Mouse (Mus musculus): ENCODE data around the gene Ap1m1. TPM values are rescaled to one million over a fixed set of nuclear protein-coding genes. Genes with fewer than 3 reads are reported as not detected.

Ap1m1 gene
- total and polyA plus RNA-seq, 2 experiments = 7.9 to 38.9 TPM

DNA sequence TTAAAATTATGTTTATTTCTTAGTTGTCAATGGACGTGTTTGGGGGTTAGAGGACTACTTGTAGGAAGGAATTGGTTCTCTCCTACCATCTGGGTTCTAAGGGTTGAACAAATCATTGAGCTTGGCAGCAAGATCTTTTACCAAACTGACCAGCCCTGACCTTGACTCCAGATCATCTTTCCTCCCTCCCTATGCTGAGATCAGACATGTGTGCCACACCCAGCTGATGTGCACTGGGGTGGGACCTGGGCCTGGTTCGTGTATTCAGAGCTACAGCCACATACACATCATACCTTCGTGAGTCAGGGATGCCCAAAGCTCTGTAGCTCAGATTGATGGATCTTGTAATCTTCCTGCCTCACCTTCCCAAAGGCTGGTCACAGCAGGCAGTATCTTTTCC lies 31.9 kb downstream of the Ap1m1 start:
- Histone ChIP-seq H3K27ac (replicated peaks; ENCODE audit: insufficient read depth, low read depth, low read length) (no peak overlapping the region), H3K79me2 (ENCODE audit: control insufficient read depth, insufficient read depth, low read length) (no peaks in the 10 kb centered on the region), H3K4me3 (ENCODE audit: insufficient read depth, low read depth, low read length) (no peak overlapping the region), H3K9ac (ENCODE audit: low read depth, low read length) (no peak overlapping the region), H3K27me3 (ENCODE audit: control insufficient read depth, insufficient read depth, low read length) (no peaks in the 10 kb centered on the region), H3K4me1 (ENCODE audit: control insufficient read depth, insufficient read depth, low read length) (no peaks in the 10 kb centered on the region; the same call in 1 of the 2 replicates), H3K36me3 (ENCODE audit: control insufficient read depth, insufficient read depth, low read length) (no peaks in the 10 kb centered on the region)
- WGBS = 79% methylated on average over 3 of the region's 3 CpGs
- TF ChIP-seq CTCF (IDR thresholded peaks at IDR 0.05; ENCODE audit: low read depth, low read length) (no peak), POLR2A (IDR thresholded peaks at IDR 0.05; ENCODE audit: extremely low read depth, insufficient read depth, low read length) (no peak)
- DNase-seq (ENCODE audit: extremely low read depth, low read depth, low spot score) = no peak

DNA sequence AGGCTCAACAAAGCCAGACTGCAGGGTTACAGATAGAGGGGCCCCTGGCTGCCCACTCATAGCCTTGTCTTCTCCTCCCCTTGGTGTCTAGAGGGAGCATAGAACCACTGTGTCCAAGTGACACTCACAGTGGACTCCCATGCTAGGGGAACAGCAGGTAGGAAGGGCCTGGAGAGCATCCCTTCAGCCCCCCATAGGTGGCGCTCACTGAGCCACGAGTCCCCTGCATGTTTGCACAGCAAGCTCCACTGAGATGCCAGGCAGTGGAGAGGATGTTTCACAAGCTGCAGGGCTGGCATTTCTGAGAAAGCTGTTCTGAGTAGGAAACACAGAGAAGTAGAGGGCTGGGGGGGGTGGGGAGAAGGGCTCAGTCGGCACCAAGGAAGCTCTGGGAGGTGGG lies 32.5 kb downstream of the Ap1m1 start:
- Histone ChIP-seq H3K27ac (replicated peaks; ENCODE audit: insufficient read depth, low read depth, low read length) (no peak overlapping the region), H3K4me1 (ENCODE audit: control insufficient read depth, insufficient read depth, low read length) (no peaks in the 10 kb centered on the region; the same call in 1 of the 2 replicates), H3K79me2 (ENCODE audit: control insufficient read depth, insufficient read depth, low read length) (no peaks in the 10 kb centered on the region), H3K9ac (ENCODE audit: low read depth, low read length) (no peak overlapping the region), H3K36me3 (ENCODE audit: control insufficient read depth, insufficient read depth, low read length) (no peaks in the 10 kb centered on the region), H3K27me3 (ENCODE audit: control insufficient read depth, insufficient read depth, low read length) (no peaks in the 10 kb centered on the region), H3K4me3 (ENCODE audit: insufficient read depth, low read depth, low read length) (no peak overlapping the region)
- DNase-seq (ENCODE audit: extremely low read depth, low read depth, low spot score) = peak; percentile 25
- WGBS = 38% methylated on average over 3 of the region's 3 CpGs
- no peak for TF ChIP-seq POLR2A (IDR thresholded peaks at IDR 0.05; ENCODE audit: extremely low read depth, insufficient read depth, low read length)
- peak; percentile 81 for TF ChIP-seq CTCF (IDR thresholded peaks at IDR 0.05; ENCODE audit: low read depth, low read length)

DNA sequence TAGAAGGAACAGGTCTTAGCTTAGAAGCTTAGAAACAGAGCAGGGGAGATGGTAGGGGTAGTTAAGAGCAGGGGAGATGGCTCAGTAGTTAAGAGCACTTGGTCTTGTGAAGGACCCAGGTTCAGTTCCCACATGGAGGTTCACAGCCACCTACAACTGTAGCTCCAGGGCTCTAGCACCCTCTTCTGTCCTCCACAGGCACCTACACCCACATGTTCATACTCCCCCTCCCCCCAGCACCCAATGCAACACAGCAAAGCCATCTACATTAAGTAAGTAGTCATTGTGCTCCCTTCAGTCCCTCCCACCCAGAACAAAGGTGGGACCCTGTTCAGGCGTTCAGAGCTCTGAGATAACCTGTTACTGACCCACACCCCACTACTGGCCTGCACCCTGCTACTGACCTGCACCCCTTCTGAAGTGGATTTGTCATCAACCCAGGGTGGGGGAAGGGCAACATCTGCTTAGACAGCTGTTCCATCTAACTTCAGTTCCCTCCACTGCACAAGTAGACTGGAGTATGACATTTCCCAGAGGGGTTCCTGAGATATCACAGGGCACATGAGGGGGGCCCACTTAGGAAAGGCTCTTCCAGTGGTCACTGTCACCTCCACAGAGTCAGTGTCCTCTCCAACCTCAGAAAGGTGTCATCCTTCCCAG lies 33.4 kb downstream of the Ap1m1 start:
- Histone ChIP-seq H3K36me3 (ENCODE audit: control insufficient read depth, insufficient read depth, low read length) (no peaks in the 10 kb centered on the region), H3K79me2 (ENCODE audit: control insufficient read depth, insufficient read depth, low read length) (no peaks in the 10 kb centered on the region), H3K4me1 (ENCODE audit: control insufficient read depth, insufficient read depth, low read length) (no peaks in the 10 kb centered on the region), H3K27ac (replicated peaks; ENCODE audit: insufficient read depth, low read depth, low read length) (no peak overlapping the region), H3K27me3 (ENCODE audit: control insufficient read depth, insufficient read depth, low read length) (no peaks in the 10 kb centered on the region), H3K9ac (ENCODE audit: low read depth, low read length) (no peak overlapping the region), H3K4me3 (ENCODE audit: insufficient read depth, low read depth, low read length) (no peak overlapping the region)
- TF ChIP-seq POLR2A (IDR thresholded peaks at IDR 0.05; ENCODE audit: extremely low read depth, insufficient read depth, low read length) = no peak
- no peak for TF ChIP-seq CTCF (IDR thresholded peaks at IDR 0.05; ENCODE audit: low read depth, low read length)
- 93% methylated on average over 1 of the region's 1 CpGs for WGBS
- DNase-seq (ENCODE audit: extremely low read depth, low read depth, low spot score) = no peak

DNA sequence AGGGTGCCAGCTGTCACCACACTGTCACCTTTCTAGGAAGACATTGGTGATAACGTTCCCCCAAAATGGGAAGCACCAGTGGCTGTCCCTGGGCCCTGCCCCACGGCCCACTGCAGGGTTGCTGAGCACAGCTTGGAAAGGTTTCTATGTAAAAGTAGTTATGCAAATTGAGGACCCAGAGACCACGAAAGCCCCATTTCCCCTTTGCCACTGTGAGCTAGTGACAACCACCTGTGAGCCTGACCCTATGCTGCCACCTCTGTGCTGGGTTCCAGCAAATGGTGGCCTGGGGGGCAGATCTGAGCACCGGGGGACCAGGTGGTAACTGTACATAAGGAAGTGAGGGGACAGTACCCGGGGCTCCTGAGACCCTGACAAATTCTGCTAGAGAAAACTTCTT lies 34.0 kb downstream of the Ap1m1 start:
- no peak overlapping the region for H3K9ac ChIP-seq (ENCODE audit: low read depth, low read length)
- H3K4me1 ChIP-seq (ENCODE audit: control insufficient read depth, insufficient read depth, low read length) = no peaks in the 10 kb centered on the region
- H3K4me3 ChIP-seq (ENCODE audit: insufficient read depth, low read depth, low read length) = no peak overlapping the region
- TF ChIP-seq POLR2A (IDR thresholded peaks at IDR 0.05; ENCODE audit: extremely low read depth, insufficient read depth, low read length) (no peak), CTCF (IDR thresholded peaks at IDR 0.05; ENCODE audit: low read depth, low read length) (no peak)
- no peak overlapping the region for H3K27ac ChIP-seq (replicated peaks; ENCODE audit: insufficient read depth, low read depth, low read length)
- no peaks in the 10 kb centered on the region for H3K27me3 ChIP-seq (ENCODE audit: control insufficient read depth, insufficient read depth, low read length)
- WGBS = 82% methylated on average over 5 of the region's 5 CpGs
- no peaks in the 10 kb centered on the region for H3K79me2 ChIP-seq (ENCODE audit: control insufficient read depth, insufficient read depth, low read length)
- no peak for DNase-seq (ENCODE audit: extremely low read depth, low read depth, low spot score)
- no peaks in the 10 kb centered on the region for H3K36me3 ChIP-seq (ENCODE audit: control insufficient read depth, insufficient read depth, low read length)

DNA sequence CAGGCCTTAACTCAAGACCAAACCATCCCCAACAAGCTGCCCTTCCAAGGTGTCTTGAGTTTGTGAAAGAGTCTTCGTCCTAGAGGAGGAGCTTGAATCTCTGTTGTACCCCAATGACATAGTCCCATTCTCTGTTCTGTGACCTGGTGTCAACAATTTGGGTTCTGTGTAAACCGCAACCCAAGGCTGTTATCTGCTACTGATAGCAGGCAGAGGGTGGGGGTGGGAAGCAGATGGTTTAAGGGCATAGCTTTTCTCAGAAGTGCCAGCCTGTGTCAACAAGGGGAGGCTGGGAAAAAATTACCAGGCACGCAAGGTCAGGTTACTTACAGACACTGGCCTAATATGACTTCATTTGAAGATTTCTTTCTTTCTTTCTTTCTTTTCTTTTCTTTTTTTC lies 37.4 kb downstream of the Ap1m1 start:
- Histone ChIP-seq H3K27ac (replicated peaks; ENCODE audit: insufficient read depth, low read depth, low read length) (no peak overlapping the region), H3K27me3 (ENCODE audit: control insufficient read depth, insufficient read depth, low read length) (no peaks in the 10 kb centered on the region), H3K4me3 (ENCODE audit: insufficient read depth, low read depth, low read length) (no peak overlapping the region), H3K36me3 (ENCODE audit: control insufficient read depth, insufficient read depth, low read length) (no peaks in the 10 kb centered on the region), H3K79me2 (ENCODE audit: control insufficient read depth, insufficient read depth, low read length) (no peaks in the 10 kb centered on the region), H3K9ac (ENCODE audit: low read depth, low read length) (no peak overlapping the region), H3K4me1 (ENCODE audit: control insufficient read depth, insufficient read depth, low read length) (no peaks in the 10 kb centered on the region)
- TF ChIP-seq POLR2A (IDR thresholded peaks at IDR 0.05; ENCODE audit: extremely low read depth, insufficient read depth, low read length) = no peak
- TF ChIP-seq CTCF (IDR thresholded peaks at IDR 0.05; ENCODE audit: low read depth, low read length) = no peak
- no peak for DNase-seq (ENCODE audit: extremely low read depth, low read depth, low spot score)
- WGBS = 57% methylated on average over 3 of the region's 3 CpGs

DNA sequence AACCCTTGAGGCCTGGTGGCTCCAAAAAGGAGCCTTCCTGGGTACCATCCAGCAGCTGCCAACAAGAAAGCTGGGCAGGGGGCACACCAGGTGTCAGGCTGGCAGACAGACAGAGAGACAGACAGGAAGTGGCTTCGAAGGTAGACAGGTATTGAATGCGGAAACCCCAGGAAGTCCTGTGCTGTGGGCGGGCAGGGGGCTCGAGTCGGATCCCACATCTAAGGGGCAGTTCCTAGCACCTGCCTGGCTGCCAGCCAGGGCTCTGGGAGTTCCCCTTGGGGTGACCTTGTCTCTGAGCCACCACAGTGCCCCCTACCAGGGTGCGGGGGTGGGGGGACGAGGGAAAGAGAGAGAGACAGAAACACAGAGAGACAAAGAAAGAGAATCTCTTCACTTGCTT lies 39.3 kb downstream of the Ap1m1 start:
- Histone ChIP-seq H3K4me1 (ENCODE audit: control insufficient read depth, insufficient read depth, low read length) (no peaks in the 10 kb centered on the region), H3K36me3 (ENCODE audit: control insufficient read depth, insufficient read depth, low read length) (no peaks in the 10 kb centered on the region), H3K9ac (ENCODE audit: low read depth, low read length) (no peak overlapping the region), H3K79me2 (ENCODE audit: control insufficient read depth, insufficient read depth, low read length) (no peaks in the 10 kb centered on the region), H3K27ac (replicated peaks; ENCODE audit: insufficient read depth, low read depth, low read length) (no peak overlapping the region), H3K4me3 (ENCODE audit: insufficient read depth, low read depth, low read length) (no peak overlapping the region), H3K27me3 (ENCODE audit: control insufficient read depth, insufficient read depth, low read length) (no peaks in the 10 kb centered on the region)
- no peak for DNase-seq (ENCODE audit: extremely low read depth, low read depth, low spot score)
- no peak for TF ChIP-seq CTCF (IDR thresholded peaks at IDR 0.05; ENCODE audit: low read depth, low read length)
- TF ChIP-seq POLR2A (IDR thresholded peaks at IDR 0.05; ENCODE audit: extremely low read depth, insufficient read depth, low read length) = no peak
- 91% methylated on average over 7 of the region's 7 CpGs for WGBS

All from liver, adult 2 months (tissue).